Mouse (Mus musculus): ENCODE data around the gene Nrap. TPM values are rescaled to one million over a fixed set of nuclear protein-coding genes. Genes with fewer than 3 reads are reported as not detected.

Nrap gene
- polyA plus RNA-seq, 1 experiment from 2014 or later: 49.4 TPM

DNA sequence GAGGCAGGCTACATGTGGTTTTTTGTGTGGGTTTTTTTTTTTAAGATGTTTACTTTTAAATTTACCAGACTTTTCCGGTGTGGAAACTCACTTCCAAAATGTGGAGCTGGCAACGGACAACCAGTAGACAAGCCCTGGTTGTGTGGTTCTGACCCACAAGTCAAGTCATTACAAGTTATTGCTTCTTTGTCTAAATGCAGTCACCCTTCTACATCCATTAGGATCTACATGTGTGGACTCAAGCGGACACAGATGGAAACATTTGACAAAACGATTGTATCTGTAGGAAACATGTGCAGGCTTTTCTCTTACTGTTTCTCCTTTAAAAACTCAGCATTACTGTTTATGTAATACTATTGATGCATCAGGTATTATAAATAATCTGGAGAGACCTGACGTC, 16.6 kb downstream of the Nrap start:
- 96% methylated on average over 5 of the region's 5 CpGs for WGBS
- peaks cover 21% of the 10 kb centered on the region for H3K36me3 ChIP-seq (ENCODE audit: control insufficient read depth, insufficient read depth)
- ATAC-seq (replicated peaks; ENCODE audit: extremely low read depth, insufficient read depth, low FRiP score): no peak

DNA sequence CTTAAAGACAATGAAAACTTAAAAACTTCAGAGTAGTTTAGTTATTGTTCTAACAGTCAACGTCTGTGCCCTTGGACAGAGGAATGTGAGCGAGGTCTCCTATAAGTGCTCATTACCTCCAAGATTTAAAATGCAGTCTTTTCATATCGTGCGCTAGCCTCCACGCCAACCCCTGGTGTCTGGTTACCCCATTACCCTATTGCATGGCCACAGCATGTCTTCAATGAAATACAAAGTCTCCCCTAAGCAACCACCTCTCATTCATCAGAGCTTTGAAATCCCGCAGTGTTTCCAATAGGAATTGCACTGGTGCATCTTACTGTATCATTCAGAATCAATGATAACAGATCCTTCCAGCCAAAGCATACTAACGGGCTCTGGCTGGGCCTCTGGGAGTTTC, 17.6 kb downstream of the Nrap start:
- Histone ChIP-seq H3K36me3 (ENCODE audit: control insufficient read depth, insufficient read depth) (peaks cover 18% of the 10 kb centered on the region), H3K9me3 (replicated peaks; ENCODE audit: control insufficient read depth, low read length) (0 out of 2 replicates have a peak, but pooled peaks cover 2% of the 10 kb centered on the region), H3K9ac (ENCODE audit: low read length) (no peak overlapping the region), H3K27me3 (ENCODE audit: control insufficient read depth, insufficient read depth, low read length) (no peaks in the 10 kb centered on the region), H3K4me1 (ENCODE audit: control insufficient read depth, insufficient read depth, low read length) (peaks cover 1% of the 10 kb centered on the region; the same call in 1 of the 2 replicates), H3K27ac (ENCODE audit: low read length) (no peak overlapping the region), H3K4me2 (ENCODE audit: low read depth, low read length) (no peak overlapping the region), H3K4me3 (ENCODE audit: low read length) (no peak overlapping the region)
- 85% methylated on average over 7 of the region's 7 CpGs for WGBS
- no peak for ATAC-seq (replicated peaks; ENCODE audit: extremely low read depth, insufficient read depth, low FRiP score)

More for the DNA sequence above, 16.6 kb downstream of the Nrap start:
- H3K27ac ChIP-seq (ENCODE audit: low read length): no peak overlapping the region
- H3K4me2 ChIP-seq (ENCODE audit: low read depth, low read length): no peak overlapping the region
- H3K4me3 ChIP-seq (ENCODE audit: low read length): no peak overlapping the region
- H3K9me3 ChIP-seq (replicated peaks; ENCODE audit: control insufficient read depth, low read length): 0 out of 2 replicates have a peak, but pooled peaks cover 2% of the 10 kb centered on the region
- no peak overlapping the region for H3K9ac ChIP-seq (ENCODE audit: low read length)
- H3K4me1 ChIP-seq (ENCODE audit: control insufficient read depth, insufficient read depth, low read length): peaks cover 5% of the 10 kb centered on the region
- no peaks in the 10 kb centered on the region for H3K27me3 ChIP-seq (ENCODE audit: control insufficient read depth, insufficient read depth, low read length)

DNA sequence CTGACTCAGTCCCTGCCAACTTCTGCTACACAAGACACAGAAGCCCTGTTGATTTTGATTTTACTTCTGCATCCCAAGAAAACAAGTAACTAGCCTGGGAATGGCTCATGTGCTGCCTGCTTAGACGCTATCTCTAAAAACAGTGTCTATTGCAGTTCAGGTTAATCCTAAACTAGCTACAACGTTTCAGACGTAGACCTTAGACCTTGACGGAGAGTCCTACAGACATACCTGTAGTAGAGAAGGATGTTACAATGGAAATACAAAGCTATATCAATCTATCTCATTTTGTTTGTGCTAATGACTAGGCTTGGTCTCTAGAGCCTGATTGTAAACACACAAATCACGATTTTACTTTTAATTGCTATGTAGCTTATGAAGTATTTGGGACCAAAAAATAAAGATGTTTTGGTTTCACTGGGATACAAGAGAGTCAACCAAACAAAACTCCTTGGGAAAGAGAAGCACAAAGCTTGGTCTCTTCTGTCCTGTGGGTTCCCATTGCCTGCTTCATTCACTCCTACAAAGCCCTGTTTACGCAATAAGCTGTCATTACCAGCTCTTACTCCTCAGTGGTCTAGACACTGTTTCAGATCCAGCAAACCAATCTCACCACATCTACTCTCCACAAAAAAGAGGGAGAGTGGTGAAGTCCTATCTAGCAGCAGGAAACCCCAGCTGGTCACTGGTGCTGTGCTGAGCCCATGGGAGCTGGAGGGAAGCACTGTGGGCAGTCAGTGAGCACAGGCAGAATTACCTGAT, 19.3 kb downstream of the Nrap start:
- Histone ChIP-seq H3K4me3 (ENCODE audit: low read length) (no peak overlapping the region), H3K9me3 (replicated peaks; ENCODE audit: control insufficient read depth, low read length) (no peaks in the 10 kb centered on the region), H3K27me3 (ENCODE audit: control insufficient read depth, insufficient read depth, low read length) (no peaks in the 10 kb centered on the region), H3K9ac (ENCODE audit: low read length) (no peak overlapping the region), H3K4me2 (ENCODE audit: low read depth, low read length) (no peak overlapping the region), H3K27ac (ENCODE audit: low read length) (no peak overlapping the region), H3K36me3 (ENCODE audit: control insufficient read depth, insufficient read depth) (peaks cover 10% of the 10 kb centered on the region), H3K4me1 (ENCODE audit: control insufficient read depth, insufficient read depth, low read length) (peaks cover 4% of the 10 kb centered on the region; the same call in 1 of the 2 replicates)
- WGBS: 91% methylated on average over 6 of the region's 6 CpGs
- no peak for ATAC-seq (replicated peaks; ENCODE audit: extremely low read depth, insufficient read depth, low FRiP score)

DNA sequence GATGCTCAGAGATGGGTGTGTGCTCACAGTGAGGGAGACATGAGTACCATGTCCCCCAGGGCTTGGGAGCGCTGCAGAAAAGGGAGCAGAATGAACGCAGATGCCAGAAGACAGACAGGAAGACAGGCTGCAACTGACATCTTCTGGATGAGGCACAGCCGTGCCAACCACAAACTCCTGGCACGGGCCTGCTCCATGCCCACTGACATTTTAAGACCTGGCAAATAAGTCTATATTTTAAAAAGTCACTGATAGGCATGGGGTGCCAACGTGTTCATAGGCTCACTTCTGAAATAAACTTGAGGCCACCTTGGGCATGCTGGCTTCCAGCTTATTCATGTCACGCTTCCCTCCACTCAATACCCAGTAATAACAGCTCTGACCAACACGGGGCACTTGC, 20.9 kb downstream of the Nrap start:
- peaks cover 21% of the 10 kb centered on the region for H3K36me3 ChIP-seq (ENCODE audit: control insufficient read depth, insufficient read depth)
- WGBS: 84% methylated on average over 7 of the region's 7 CpGs
- H3K9me3 ChIP-seq (replicated peaks; ENCODE audit: control insufficient read depth, low read length): no peaks in the 10 kb centered on the region
- H3K4me3 ChIP-seq (ENCODE audit: low read length): no peak overlapping the region
- ATAC-seq (replicated peaks; ENCODE audit: extremely low read depth, insufficient read depth, low FRiP score): no peak
- H3K27ac ChIP-seq (ENCODE audit: low read length): no peak overlapping the region
- H3K9ac ChIP-seq (ENCODE audit: low read length): no peak overlapping the region
- no peak overlapping the region for H3K4me2 ChIP-seq (ENCODE audit: low read depth, low read length)
- peaks cover 4% of the 10 kb centered on the region; the same call in 1 of the 2 replicates for H3K4me1 ChIP-seq (ENCODE audit: control insufficient read depth, insufficient read depth, low read length)
- H3K27me3 ChIP-seq (ENCODE audit: control insufficient read depth, insufficient read depth, low read length): no peaks in the 10 kb centered on the region

DNA sequence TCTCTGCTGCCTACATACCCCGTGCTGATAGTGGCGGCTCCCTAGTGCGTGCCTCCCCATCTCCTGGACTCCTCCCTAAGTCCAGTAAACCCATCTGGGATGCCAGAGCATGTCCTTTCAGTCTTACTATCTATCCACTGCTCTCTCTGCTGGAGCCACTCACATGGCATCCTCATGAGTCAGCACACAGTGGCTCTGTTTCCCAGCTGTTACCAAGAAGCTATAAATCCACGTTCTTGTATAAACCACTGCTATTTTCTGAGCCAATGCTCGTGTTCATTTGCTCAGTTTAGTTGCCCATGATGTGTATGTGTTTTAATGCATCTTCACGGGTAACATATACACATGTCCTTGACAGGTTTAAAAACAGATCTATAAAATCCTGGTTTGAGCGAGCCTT, 22.1 kb downstream of the Nrap start:
- H3K4me2 ChIP-seq (ENCODE audit: low read depth, low read length): no peak overlapping the region
- no peaks in the 10 kb centered on the region for H3K9me3 ChIP-seq (replicated peaks; ENCODE audit: control insufficient read depth, low read length)
- H3K36me3 ChIP-seq (ENCODE audit: control insufficient read depth, insufficient read depth): peaks cover 23% of the 10 kb centered on the region
- no peak overlapping the region for H3K9ac ChIP-seq (ENCODE audit: low read length)
- 73% methylated on average over 7 of the region's 7 CpGs for WGBS
- H3K4me1 ChIP-seq (ENCODE audit: control insufficient read depth, insufficient read depth, low read length): peaks cover 4% of the 10 kb centered on the region; the same call in 1 of the 2 replicates
- H3K27me3 ChIP-seq (ENCODE audit: control insufficient read depth, insufficient read depth, low read length): no peaks in the 10 kb centered on the region
- no peak overlapping the region for H3K27ac ChIP-seq (ENCODE audit: low read length)
- ATAC-seq (replicated peaks; ENCODE audit: extremely low read depth, insufficient read depth, low FRiP score): no peak
- H3K4me3 ChIP-seq (ENCODE audit: low read length): no peak overlapping the region

DNA sequence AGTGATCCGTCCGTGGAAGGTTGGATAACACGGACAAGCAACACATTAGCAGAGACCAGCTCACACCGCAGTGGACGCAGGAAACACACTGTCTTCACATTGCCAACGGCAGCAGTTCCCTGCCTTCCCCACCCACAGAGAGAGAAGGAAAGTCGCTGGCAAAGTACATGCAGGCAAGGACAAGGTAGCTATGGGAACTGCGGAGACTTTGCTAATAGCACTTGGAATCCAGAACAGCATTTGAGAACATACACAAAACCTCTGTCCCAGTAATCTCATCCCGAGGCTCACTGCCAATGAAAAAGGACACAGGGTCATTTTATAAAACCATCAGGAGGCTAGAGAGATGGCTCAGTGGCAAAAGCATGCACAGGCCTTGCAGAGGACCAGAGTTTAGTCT, 23.2 kb downstream of the Nrap start:
- Histone ChIP-seq H3K27me3 (ENCODE audit: control insufficient read depth, insufficient read depth, low read length) (no peaks in the 10 kb centered on the region), H3K9ac (ENCODE audit: low read length) (no peak overlapping the region), H3K36me3 (ENCODE audit: control insufficient read depth, insufficient read depth) (peaks cover 28% of the 10 kb centered on the region), H3K4me2 (ENCODE audit: low read depth, low read length) (no peak overlapping the region), H3K9me3 (replicated peaks; ENCODE audit: control insufficient read depth, low read length) (no peaks in the 10 kb centered on the region), H3K27ac (ENCODE audit: low read length) (no peak overlapping the region), H3K4me3 (ENCODE audit: low read length) (no peak overlapping the region), H3K4me1 (ENCODE audit: control insufficient read depth, insufficient read depth, low read length) (peaks cover 4% of the 10 kb centered on the region; the same call in 1 of the 2 replicates)
- ATAC-seq (replicated peaks; ENCODE audit: extremely low read depth, insufficient read depth, low FRiP score): no peak
- WGBS: 61% methylated on average over 9 of the region's 9 CpGs

DNA sequence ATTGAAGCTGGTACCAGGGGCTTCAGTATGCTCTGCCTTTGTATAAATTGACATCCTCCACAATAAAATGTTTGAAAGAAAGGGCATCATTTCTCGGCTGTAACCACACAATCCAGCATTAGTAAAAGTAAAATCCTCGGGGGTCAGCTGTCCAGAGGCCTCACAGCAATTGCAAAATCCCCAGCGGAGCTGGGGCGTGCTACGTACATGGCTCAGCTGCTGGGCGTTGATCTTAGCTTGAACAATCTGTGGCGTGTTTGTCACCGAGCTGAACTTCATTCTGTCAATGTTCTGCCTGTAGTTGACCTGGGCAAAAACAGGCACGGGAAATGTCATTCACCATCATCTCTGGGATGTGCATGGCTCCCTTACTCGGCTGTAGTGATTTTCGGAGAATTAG, 23.7 kb downstream of the Nrap start:
- no peaks in the 10 kb centered on the region for H3K9me3 ChIP-seq (replicated peaks; ENCODE audit: control insufficient read depth, low read length)
- H3K27me3 ChIP-seq (ENCODE audit: control insufficient read depth, insufficient read depth, low read length): no peaks in the 10 kb centered on the region
- peaks cover 31% of the 10 kb centered on the region for H3K36me3 ChIP-seq (ENCODE audit: control insufficient read depth, insufficient read depth)
- no peak overlapping the region for H3K9ac ChIP-seq (ENCODE audit: low read length)
- H3K4me3 ChIP-seq (ENCODE audit: low read length): no peak overlapping the region
- 81% methylated on average over 11 of the region's 11 CpGs for WGBS
- H3K27ac ChIP-seq (ENCODE audit: low read length): no peak overlapping the region
- no peak overlapping the region for H3K4me2 ChIP-seq (ENCODE audit: low read depth, low read length)
- peaks cover 4% of the 10 kb centered on the region; the same call in 1 of the 2 replicates for H3K4me1 ChIP-seq (ENCODE audit: control insufficient read depth, insufficient read depth, low read length)
- no peak for ATAC-seq (replicated peaks; ENCODE audit: extremely low read depth, insufficient read depth, low FRiP score)

DNA sequence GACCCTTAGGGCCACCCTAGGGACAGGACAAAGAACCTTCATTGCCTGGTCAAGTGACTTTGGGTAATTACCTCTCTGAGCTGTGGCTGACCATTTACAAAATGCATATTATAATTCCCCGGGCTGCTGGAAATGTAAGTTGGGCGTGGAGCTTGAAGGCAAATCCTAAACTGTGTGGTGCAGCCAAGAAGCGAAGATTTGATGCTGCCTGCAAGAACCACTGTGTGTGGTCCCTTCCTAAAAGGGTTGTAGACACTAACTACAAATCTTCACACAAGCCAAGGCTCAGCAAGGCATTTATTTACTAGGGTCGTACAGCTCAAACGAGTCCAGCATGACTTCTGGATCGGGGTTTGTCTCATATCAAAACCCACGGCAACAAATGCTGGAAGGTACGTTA, 25.3 kb downstream of the Nrap start:
- 83% methylated on average over 8 of the region's 8 CpGs for WGBS
- H3K9me3 ChIP-seq (replicated peaks; ENCODE audit: control insufficient read depth, low read length): no peaks in the 10 kb centered on the region
- no peak overlapping the region for H3K4me3 ChIP-seq (ENCODE audit: low read length)
- H3K4me2 ChIP-seq (ENCODE audit: low read depth, low read length): no peak overlapping the region
- H3K27ac ChIP-seq (ENCODE audit: low read length): no peak overlapping the region
- H3K36me3 ChIP-seq (ENCODE audit: control insufficient read depth, insufficient read depth): peaks cover 27% of the 10 kb centered on the region
- H3K9ac ChIP-seq (ENCODE audit: low read length): no peak overlapping the region
- H3K4me1 ChIP-seq (ENCODE audit: control insufficient read depth, insufficient read depth, low read length): peaks cover 4% of the 10 kb centered on the region; the same call in 1 of the 2 replicates
- no peak for ATAC-seq (replicated peaks; ENCODE audit: extremely low read depth, insufficient read depth, low FRiP score)
- H3K27me3 ChIP-seq (ENCODE audit: control insufficient read depth, insufficient read depth, low read length): no peaks in the 10 kb centered on the region

DNA sequence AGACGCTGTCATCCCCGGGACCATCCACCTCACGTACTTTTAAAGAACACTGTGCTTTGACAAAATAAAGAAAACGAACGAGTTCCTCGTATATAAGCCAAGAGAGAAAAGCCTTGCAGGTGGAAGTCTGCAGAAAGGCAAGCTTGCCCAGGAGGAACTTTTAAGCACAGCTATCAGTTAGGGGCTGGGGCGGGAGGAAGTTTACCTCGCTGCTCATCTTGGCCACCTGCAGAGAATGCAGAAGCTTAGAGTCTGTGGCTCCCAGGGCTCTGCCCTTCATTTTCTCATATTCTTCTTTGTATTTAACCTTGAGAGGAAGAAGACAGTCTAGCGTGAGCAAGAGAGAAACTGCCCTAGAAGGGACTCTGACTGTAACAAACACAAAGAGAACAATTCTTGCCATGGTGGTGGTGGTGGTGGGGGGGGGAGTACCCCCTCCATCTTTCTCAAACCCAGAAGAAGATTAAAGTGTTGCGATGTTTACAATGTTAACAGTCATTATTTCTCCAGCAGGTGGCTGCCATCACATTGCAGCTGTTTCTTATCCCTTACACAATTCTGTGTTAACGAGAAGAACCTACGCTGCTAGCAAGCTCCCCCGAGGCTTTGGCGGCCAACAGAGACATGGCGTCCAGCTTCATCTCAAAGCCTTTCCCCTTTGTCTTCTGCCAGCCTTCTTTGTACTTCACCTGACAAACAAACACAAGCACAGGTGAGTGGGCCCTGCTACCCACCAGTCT, 25.9 kb downstream of the Nrap start:
- H3K4me3 ChIP-seq (ENCODE audit: low read length): no peak overlapping the region
- no peaks in the 10 kb centered on the region for H3K27me3 ChIP-seq (ENCODE audit: control insufficient read depth, insufficient read depth, low read length)
- no peak overlapping the region for H3K9ac ChIP-seq (ENCODE audit: low read length)
- WGBS: 56% methylated on average over 15 of the region's 15 CpGs
- peaks cover 24% of the 10 kb centered on the region for H3K36me3 ChIP-seq (ENCODE audit: control insufficient read depth, insufficient read depth)
- no peak for ATAC-seq (replicated peaks; ENCODE audit: extremely low read depth, insufficient read depth, low FRiP score)
- no peaks in the 10 kb centered on the region for H3K9me3 ChIP-seq (replicated peaks; ENCODE audit: control insufficient read depth, low read length)
- H3K4me2 ChIP-seq (ENCODE audit: low read depth, low read length): no peak overlapping the region
- no peak overlapping the region for H3K27ac ChIP-seq (ENCODE audit: low read length)
- peaks cover 4% of the 10 kb centered on the region; the same call in 1 of the 2 replicates for H3K4me1 ChIP-seq (ENCODE audit: control insufficient read depth, insufficient read depth, low read length)
